Mouse (Mus musculus): ENCODE data around the gene Xlr3a. TPM values are rescaled to one million over a fixed set of nuclear protein-coding genes. Genes with fewer than 3 reads are reported as not detected.

Gene Xlr3a
- total and polyA plus RNA-seq, 2 experiments, result 1.4 to 5.8 TPM

DNA sequence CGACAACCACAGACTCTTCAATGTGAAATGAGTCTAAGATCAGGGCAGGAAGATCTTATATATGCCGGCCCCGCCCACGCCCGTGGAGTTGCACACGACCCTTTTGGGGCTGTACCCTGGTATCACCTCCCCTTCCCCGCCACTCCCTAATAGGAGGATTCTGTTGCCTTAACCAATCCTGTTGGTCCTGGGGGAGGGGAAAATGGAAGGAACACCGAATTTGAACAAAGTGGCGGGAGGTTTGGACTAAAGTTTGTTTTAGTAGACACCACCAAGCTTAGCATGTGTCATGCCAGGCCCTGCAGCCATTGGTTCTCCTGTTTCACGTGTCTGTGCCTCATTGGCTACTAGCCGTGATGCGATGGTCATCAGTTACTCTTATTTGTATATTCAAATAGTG lies 57.2 kb downstream of the Xlr3a start:
- no peak for DNase-seq (ENCODE audit: extremely low read depth, low read depth, low spot score)
- Histone ChIP-seq H3K4me3 (ENCODE audit: insufficient read depth, low read depth, low read length) (no peak overlapping the region), H3K79me2 (ENCODE audit: control insufficient read depth, insufficient read depth, low read length) (no peaks in the 10 kb centered on the region), H3K36me3 (ENCODE audit: control insufficient read depth, insufficient read depth, low read length) (no peaks in the 10 kb centered on the region), H3K27me3 (ENCODE audit: control insufficient read depth, insufficient read depth, low read length) (no peaks in the 10 kb centered on the region), H3K27ac (replicated peaks; ENCODE audit: insufficient read depth, low read depth, low read length) (no peak overlapping the region), H3K4me1 (ENCODE audit: control insufficient read depth, insufficient read depth, low read length) (no peaks in the 10 kb centered on the region), H3K9ac (ENCODE audit: low read depth, low read length) (no peak overlapping the region)
- TF ChIP-seq CTCF (IDR thresholded peaks at IDR 0.05; ENCODE audit: low read depth, low read length), result no peak
- TF ChIP-seq POLR2A (IDR thresholded peaks at IDR 0.05; ENCODE audit: extremely low read depth, insufficient read depth, low read length), result no peak
- WGBS, result 88% methylated on average over 12 of the region's 12 CpGs

DNA sequence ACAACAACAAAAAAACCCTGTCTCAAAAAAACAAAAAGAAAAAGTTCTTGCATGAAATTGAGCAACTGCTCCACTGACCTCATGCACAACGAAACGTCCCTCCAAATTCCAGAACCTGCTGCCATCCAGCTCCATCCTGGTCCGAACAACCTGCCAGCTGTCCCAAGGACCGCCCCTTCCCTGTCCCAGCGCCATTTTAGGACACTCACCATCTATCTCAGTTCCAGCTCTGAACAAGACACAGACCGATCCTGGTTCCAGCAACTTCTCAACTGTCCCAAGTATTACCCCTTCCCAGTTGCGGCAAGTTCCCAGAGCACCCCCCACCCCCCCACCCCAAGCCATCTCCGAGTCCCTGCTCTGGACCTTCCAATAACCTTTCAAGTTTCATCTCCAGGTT lies 58.1 kb downstream of the Xlr3a start:
- H3K4me3 ChIP-seq (ENCODE audit: insufficient read depth, low read depth, low read length), result no peak overlapping the region
- no peak overlapping the region for H3K9ac ChIP-seq (ENCODE audit: low read depth, low read length)
- no peaks in the 10 kb centered on the region for H3K27me3 ChIP-seq (ENCODE audit: control insufficient read depth, insufficient read depth, low read length)
- H3K79me2 ChIP-seq (ENCODE audit: control insufficient read depth, insufficient read depth, low read length), result no peaks in the 10 kb centered on the region
- no peaks in the 10 kb centered on the region for H3K36me3 ChIP-seq (ENCODE audit: control insufficient read depth, insufficient read depth, low read length)
- TF ChIP-seq POLR2A (IDR thresholded peaks at IDR 0.05; ENCODE audit: extremely low read depth, insufficient read depth, low read length), result no peak
- TF ChIP-seq CTCF (IDR thresholded peaks at IDR 0.05; ENCODE audit: low read depth, low read length), result no peak
- H3K27ac ChIP-seq (replicated peaks; ENCODE audit: insufficient read depth, low read depth, low read length), result no peak overlapping the region
- no peak for DNase-seq (ENCODE audit: extremely low read depth, low read depth, low spot score)
- 84% methylated on average over 8 of the region's 8 CpGs for WGBS
- no peaks in the 10 kb centered on the region for H3K4me1 ChIP-seq (ENCODE audit: control insufficient read depth, insufficient read depth, low read length)

DNA sequence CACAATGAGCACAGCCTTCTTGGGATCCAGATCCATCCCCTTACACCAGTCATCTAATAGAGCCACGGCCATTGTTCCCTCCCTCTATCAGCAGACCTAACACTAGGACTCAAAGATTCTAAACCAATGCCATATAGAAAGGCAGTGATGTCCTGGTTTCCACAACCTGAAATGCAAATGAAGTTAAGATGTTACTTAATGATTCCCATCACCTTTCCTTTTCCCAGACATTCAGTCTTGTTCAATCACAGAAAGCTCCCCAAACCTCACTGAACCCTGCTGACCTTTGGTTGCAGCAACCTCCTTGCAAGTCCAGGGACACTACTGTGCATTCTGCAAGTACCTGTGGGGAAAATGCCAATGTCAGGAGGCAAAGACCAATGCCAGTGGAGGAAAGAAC lies 59.9 kb downstream of the Xlr3a start, which contains the start of gene Pnma5:
Gene Pnma5 (minus strand): TSS at position 101 of the 400 bp plus-strand sequence.
- H3K27me3 ChIP-seq (ENCODE audit: control insufficient read depth, insufficient read depth, low read length), result no peaks in the 10 kb centered on the region
- H3K4me1 ChIP-seq (ENCODE audit: control insufficient read depth, insufficient read depth, low read length), result no peaks in the 10 kb centered on the region
- no peak within 1 kb of the TSS for H3K4me3 ChIP-seq (ENCODE audit: insufficient read depth, low read depth, low read length)
- no peak within 1 kb of the TSS for H3K9ac ChIP-seq (ENCODE audit: low read depth, low read length)
- 88% methylated on average over 1 of the region's 1 CpGs for WGBS
- DNase-seq (ENCODE audit: extremely low read depth, low read depth, low spot score), result no peak
- H3K27ac ChIP-seq (replicated peaks; ENCODE audit: insufficient read depth, low read depth, low read length), result no peak within 1 kb of the TSS
- H3K79me2 ChIP-seq (ENCODE audit: control insufficient read depth, insufficient read depth, low read length), result no peaks in the 10 kb centered on the region
- TF ChIP-seq CTCF (IDR thresholded peaks at IDR 0.05; ENCODE audit: low read depth, low read length), result no peak
- TF ChIP-seq POLR2A (IDR thresholded peaks at IDR 0.05; ENCODE audit: extremely low read depth, insufficient read depth, low read length), result no peak
- no peaks in the 10 kb centered on the region for H3K36me3 ChIP-seq (ENCODE audit: control insufficient read depth, insufficient read depth, low read length)

Other genes starting within 250 kb of the Xlr3a start
- gene Cetn2, start 178.7 kb downstream of the Xlr3a start, total RNA-seq (2014; rRNA removed), result 14.6 and 19.4 TPM in 2 replicates
- 3.2 and 3.9 TPM in 2 replicates for gene Cetn2, start 178.7 kb downstream of the Xlr3a start, polyA plus RNA-seq (2012; rRNA removed)
- gene Nsdhl, start 178.5 kb downstream of the Xlr3a start, total RNA-seq (2014; rRNA removed), result 26.0 and 35.0 TPM in 2 replicates
- gene Nsdhl, start 178.5 kb downstream of the Xlr3a start, polyA plus RNA-seq (2012; rRNA removed), result 51.8 and 61.0 TPM in 2 replicates
- 0.13 and 0.18 TPM in 2 replicates for gene Zfp185, start 109.8 kb downstream of the Xlr3a start, total RNA-seq (2014; rRNA removed)
- 0.07 and 0.15 TPM in 2 replicates for gene Zfp185, start 109.8 kb downstream of the Xlr3a start, polyA plus RNA-seq (2012; rRNA removed)
- gene Pnma5, start 60.0 kb downstream of the Xlr3a start, total RNA-seq (2014; rRNA removed), result not detected in 2 replicates
- gene Pnma5, start 60.0 kb downstream of the Xlr3a start, polyA plus RNA-seq (2012; rRNA removed), result not detected in 2 replicates
- gene Pnma3, start 32.3 kb downstream of the Xlr3a start, total RNA-seq (2014; rRNA removed), result not detected in 2 replicates
- gene Pnma3, start 32.3 kb downstream of the Xlr3a start, polyA plus RNA-seq (2012; rRNA removed), result not detected in 2 replicates
- 0.37 and 1.1 TPM in 2 replicates for gene Xlr4a, start 14.6 kb downstream of the Xlr3a start, total RNA-seq (2014; rRNA removed)
- gene Xlr4a, start 14.6 kb downstream of the Xlr3a start, polyA plus RNA-seq (2012; rRNA removed), result not detected in 2 replicates
- gene Gm14685, start 20.0 kb upstream of the Xlr3a start, total RNA-seq (2014; rRNA removed), result 0.13 TPM in 1 of 2 replicates, not detected in the other
- gene Gm14685, start 20.0 kb upstream of the Xlr3a start, polyA plus RNA-seq (2012; rRNA removed), result not detected in 2 replicates
- gene Xlr5b, start 51.7 kb upstream of the Xlr3a start, total RNA-seq (2014; rRNA removed), result not detected in 2 replicates
- gene Xlr5b, start 51.7 kb upstream of the Xlr3a start, polyA plus RNA-seq (2012; rRNA removed), result not detected in 2 replicates
- not detected in 2 replicates for gene DXBay18, start 52.4 kb upstream of the Xlr3a start, total RNA-seq (2014; rRNA removed)
- gene DXBay18, start 52.4 kb upstream of the Xlr3a start, polyA plus RNA-seq (2012; rRNA removed), result not detected in 2 replicates
- not detected in 2 replicates for gene Spin2d, start 79.9 kb upstream of the Xlr3a start, total RNA-seq (2014; rRNA removed)
- not detected in 2 replicates for gene Spin2d, start 79.9 kb upstream of the Xlr3a start, polyA plus RNA-seq (2012; rRNA removed)
- gene Xlr3b, start 95.1 kb upstream of the Xlr3a start, total RNA-seq (2014; rRNA removed), result 0.54 TPM in 1 of 2 replicates, not detected in the other
- gene Xlr3b, start 95.1 kb upstream of the Xlr3a start, polyA plus RNA-seq (2012; rRNA removed), result not detected in 2 replicates
- gene Xlr4b, start 117.2 kb upstream of the Xlr3a start, total RNA-seq (2014; rRNA removed), result 0.27 TPM in 1 of 2 replicates, not detected in the other
- 0.07 TPM in 1 of 2 replicates, not detected in the other for gene Xlr4b, start 117.2 kb upstream of the Xlr3a start, polyA plus RNA-seq (2012; rRNA removed)
- 3.2 and 3.6 TPM in 2 replicates for gene F8a, start 131.2 kb upstream of the Xlr3a start, total RNA-seq (2014; rRNA removed)
- gene F8a, start 131.2 kb upstream of the Xlr3a start, polyA plus RNA-seq (2012; rRNA removed), result 7.1 and 8.0 TPM in 2 replicates
- gene Xlr4c, start 146.0 kb upstream of the Xlr3a start, total RNA-seq (2014; rRNA removed), result 0.28 and 0.40 TPM in 2 replicates
- gene Xlr4c, start 146.0 kb upstream of the Xlr3a start, polyA plus RNA-seq (2012; rRNA removed), result not detected in 2 replicates
- not detected in 2 replicates for gene Xlr3c, start 168.3 kb upstream of the Xlr3a start, total RNA-seq (2014; rRNA removed)
- not detected in 2 replicates for gene Xlr3c, start 168.3 kb upstream of the Xlr3a start, polyA plus RNA-seq (2012; rRNA removed)
- gene Xlr5a, start 195.9 kb upstream of the Xlr3a start, total RNA-seq (2014; rRNA removed), result not detected in 2 replicates
- not detected in 2 replicates for gene Xlr5a, start 195.9 kb upstream of the Xlr3a start, polyA plus RNA-seq (2012; rRNA removed)
- gene Xlr5c, start 195.9 kb upstream of the Xlr3a start, total RNA-seq (2014; rRNA removed), result not detected in 2 replicates
- gene Xlr5c, start 195.9 kb upstream of the Xlr3a start, polyA plus RNA-seq (2012; rRNA removed), result not detected in 2 replicates
- gene Gm45015, start 239.7 kb upstream of the Xlr3a start, total RNA-seq (2014; rRNA removed), result not detected in 2 replicates
- not detected in 2 replicates for gene Gm45015, start 239.7 kb upstream of the Xlr3a start, polyA plus RNA-seq (2012; rRNA removed)
- gene Zfp275, start 245.5 kb upstream of the Xlr3a start, total RNA-seq (2014; rRNA removed), result 7.3 and 12.6 TPM in 2 replicates
- gene Zfp275, start 245.5 kb upstream of the Xlr3a start, polyA plus RNA-seq (2012; rRNA removed), result 3.7 and 5.7 TPM in 2 replicates

Data from liver, adult 2 months (tissue).